Mouse (Mus musculus): ENCODE data around the gene Denr. TPM values are rescaled to one million over a fixed set of nuclear protein-coding genes. Genes with fewer than 3 reads are reported as not detected.

Gene Denr
- polyA plus RNA-seq, 1 experiment from 2014 or later = 140 TPM

DNA sequence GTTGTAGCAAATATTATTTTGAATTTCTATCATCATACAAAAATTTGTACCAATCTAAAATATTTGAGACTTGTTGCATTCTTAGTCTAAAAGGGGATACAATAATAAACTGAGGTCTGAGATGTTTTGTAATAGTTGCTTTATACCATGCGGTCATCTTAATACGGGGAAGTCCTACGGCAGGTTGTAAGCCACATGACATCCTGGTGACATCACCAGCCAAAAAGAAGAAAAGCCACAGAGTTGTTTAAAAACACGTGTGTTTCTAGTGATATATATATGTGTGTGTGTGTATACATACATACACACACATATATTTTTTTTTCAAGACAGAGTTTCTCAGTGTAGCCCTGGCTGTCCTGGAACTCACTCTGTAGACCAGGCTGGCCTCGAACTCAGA is 13.5 kb upstream of the Denr start:
- no peaks in the 10 kb centered on the region for H3K36me3 ChIP-seq (ENCODE audit: control insufficient read depth, insufficient read depth, low read length)
- no peak overlapping the region for H3K4me3 ChIP-seq (ENCODE audit: low read depth, low read length)
- WGBS = 90% methylated on average over 5 of the region's 5 CpGs
- H3K27ac ChIP-seq (ENCODE audit: low read length) = no peak overlapping the region
- no peak overlapping the region for H3K4me2 ChIP-seq (replicated peaks; ENCODE audit: low read depth, low read length)
- no peaks in the 10 kb centered on the region for H3K4me1 ChIP-seq (ENCODE audit: control insufficient read depth, insufficient read depth, low read length)
- no peaks in the 10 kb centered on the region for H3K27me3 ChIP-seq (ENCODE audit: control insufficient read depth, insufficient read depth, low read length)
- H3K9ac ChIP-seq (replicated peaks; ENCODE audit: low read depth, low read length) = no peak overlapping the region
- ATAC-seq (ENCODE audit: insufficient number of reproducible peaks, insufficient read depth, low FRiP score, low read depth) = no peak
- no peaks in the 10 kb centered on the region for H3K9me3 ChIP-seq (ENCODE audit: control insufficient read depth, low read depth, low read length)

DNA sequence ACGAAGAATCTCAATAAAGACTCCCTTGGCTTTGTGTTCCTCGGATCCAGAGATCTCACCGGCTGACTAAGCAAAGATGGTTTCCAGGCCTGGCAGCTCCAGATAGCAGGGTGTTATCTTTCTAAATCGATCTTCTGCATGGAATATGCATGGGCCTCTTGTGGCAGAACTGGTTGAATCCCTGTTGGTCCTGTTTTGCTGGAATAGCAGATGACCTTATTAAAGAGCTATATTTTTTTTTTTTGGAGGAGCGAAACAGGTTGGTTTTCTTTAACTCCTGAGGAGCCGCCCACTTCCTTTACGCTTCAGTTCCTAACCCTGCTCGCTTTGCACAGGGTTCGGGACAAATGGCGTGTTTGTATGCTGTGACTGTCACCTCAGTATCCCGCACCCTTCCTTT is 10.6 kb upstream of the Denr start:
- no peaks in the 10 kb centered on the region for H3K9me3 ChIP-seq (ENCODE audit: control insufficient read depth, low read depth, low read length)
- ATAC-seq (ENCODE audit: insufficient number of reproducible peaks, insufficient read depth, low FRiP score, low read depth) = no peak
- H3K9ac ChIP-seq (replicated peaks; ENCODE audit: low read depth, low read length) = no peak overlapping the region
- no peak overlapping the region for H3K4me2 ChIP-seq (replicated peaks; ENCODE audit: low read depth, low read length)
- H3K4me3 ChIP-seq (ENCODE audit: low read depth, low read length) = no peak overlapping the region
- no peaks in the 10 kb centered on the region for H3K27me3 ChIP-seq (ENCODE audit: control insufficient read depth, insufficient read depth, low read length)
- no peaks in the 10 kb centered on the region for H3K4me1 ChIP-seq (ENCODE audit: control insufficient read depth, insufficient read depth, low read length)
- 0 out of 2 replicates have a peak overlapping the region, but pooled peaks have one; percentile 15 for H3K27ac ChIP-seq (ENCODE audit: low read length)
- H3K36me3 ChIP-seq (ENCODE audit: control insufficient read depth, insufficient read depth, low read length) = no peaks in the 10 kb centered on the region
- 73% methylated on average over 11 of the region's 11 CpGs for WGBS

DNA sequence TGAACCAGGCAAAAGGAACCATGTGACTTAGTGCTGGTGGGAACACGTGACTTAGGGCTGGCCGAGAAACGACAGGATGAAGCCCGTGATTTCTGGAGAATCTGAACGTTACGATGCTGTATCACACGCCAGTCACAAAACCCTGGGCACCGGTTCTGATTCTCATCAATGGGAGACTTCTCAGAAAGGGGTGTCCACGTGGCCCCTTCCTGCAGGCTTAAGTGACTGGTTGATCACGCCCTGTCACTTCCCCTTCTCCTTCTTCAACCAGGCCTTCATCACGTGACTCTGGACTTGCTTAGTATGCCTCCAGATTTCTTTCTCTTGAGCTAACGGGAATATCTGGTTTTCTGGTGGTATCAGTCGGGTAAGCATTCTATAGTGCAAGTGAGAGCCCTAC is 9.6 kb upstream of the Denr start:
- H3K9me3 ChIP-seq (ENCODE audit: control insufficient read depth, low read depth, low read length) = no peaks in the 10 kb centered on the region
- no peak overlapping the region for H3K4me3 ChIP-seq (ENCODE audit: low read depth, low read length)
- no peaks in the 10 kb centered on the region for H3K36me3 ChIP-seq (ENCODE audit: control insufficient read depth, insufficient read depth, low read length)
- H3K27ac ChIP-seq (ENCODE audit: low read length) = no peak overlapping the region
- H3K9ac ChIP-seq (replicated peaks; ENCODE audit: low read depth, low read length) = no peak overlapping the region
- H3K4me2 ChIP-seq (replicated peaks; ENCODE audit: low read depth, low read length) = no peak overlapping the region
- no peaks in the 10 kb centered on the region for H3K27me3 ChIP-seq (ENCODE audit: control insufficient read depth, insufficient read depth, low read length)
- no peaks in the 10 kb centered on the region for H3K4me1 ChIP-seq (ENCODE audit: control insufficient read depth, insufficient read depth, low read length)
- ATAC-seq (ENCODE audit: insufficient number of reproducible peaks, insufficient read depth, low FRiP score, low read depth) = no peak
- 84% methylated on average over 13 of the region's 13 CpGs for WGBS

DNA sequence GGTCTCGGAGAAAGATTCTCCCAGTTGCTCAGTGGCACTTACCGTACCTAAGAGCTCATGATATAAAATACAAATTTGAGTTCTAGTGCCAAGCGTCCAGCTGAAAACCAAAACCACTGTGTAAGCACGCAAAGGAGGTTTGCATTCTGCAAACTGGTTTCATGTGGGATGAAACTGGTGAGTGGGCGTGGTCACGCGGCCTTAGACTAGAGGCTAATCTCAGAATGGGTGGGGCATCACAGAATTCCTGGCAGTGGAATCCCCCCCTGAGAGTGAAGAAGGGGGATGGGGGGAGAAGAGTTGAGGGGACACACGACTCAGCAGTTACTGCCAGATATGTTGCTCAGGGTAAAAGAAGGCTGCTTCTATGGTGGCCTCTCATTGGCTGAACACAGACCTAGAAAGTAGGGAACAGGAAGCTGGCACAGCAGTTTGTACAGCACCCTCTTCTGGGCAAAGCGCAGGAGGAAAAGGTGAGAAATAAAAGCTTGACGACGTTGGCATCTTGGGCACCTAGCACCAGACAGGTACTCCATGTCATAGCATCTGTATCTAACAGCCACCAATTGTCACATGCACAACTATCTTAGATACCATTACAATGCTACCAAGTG is 2.8 kb upstream of the Denr start:
- Histone ChIP-seq H3K4me1 (ENCODE audit: control insufficient read depth, insufficient read depth, low read length) (peaks cover 9% of the 10 kb centered on the region), H3K36me3 (ENCODE audit: control insufficient read depth, insufficient read depth, low read length) (peaks cover 4% of the 10 kb centered on the region; the same call in 1 of the 2 replicates), H3K9me3 (ENCODE audit: control insufficient read depth, low read depth, low read length) (no peaks in the 10 kb centered on the region), H3K27me3 (ENCODE audit: control insufficient read depth, insufficient read depth, low read length) (no peaks in the 10 kb centered on the region), H3K27ac (ENCODE audit: low read length) (no peak overlapping the region), H3K4me2 (replicated peaks; ENCODE audit: low read depth, low read length) (no peak overlapping the region), H3K9ac (replicated peaks; ENCODE audit: low read depth, low read length) (no peak overlapping the region), H3K4me3 (ENCODE audit: low read depth, low read length) (no peak overlapping the region)
- 69% methylated on average over 11 of the region's 11 CpGs for WGBS
- ATAC-seq (ENCODE audit: insufficient number of reproducible peaks, insufficient read depth, low FRiP score, low read depth) = no peak

DNA sequence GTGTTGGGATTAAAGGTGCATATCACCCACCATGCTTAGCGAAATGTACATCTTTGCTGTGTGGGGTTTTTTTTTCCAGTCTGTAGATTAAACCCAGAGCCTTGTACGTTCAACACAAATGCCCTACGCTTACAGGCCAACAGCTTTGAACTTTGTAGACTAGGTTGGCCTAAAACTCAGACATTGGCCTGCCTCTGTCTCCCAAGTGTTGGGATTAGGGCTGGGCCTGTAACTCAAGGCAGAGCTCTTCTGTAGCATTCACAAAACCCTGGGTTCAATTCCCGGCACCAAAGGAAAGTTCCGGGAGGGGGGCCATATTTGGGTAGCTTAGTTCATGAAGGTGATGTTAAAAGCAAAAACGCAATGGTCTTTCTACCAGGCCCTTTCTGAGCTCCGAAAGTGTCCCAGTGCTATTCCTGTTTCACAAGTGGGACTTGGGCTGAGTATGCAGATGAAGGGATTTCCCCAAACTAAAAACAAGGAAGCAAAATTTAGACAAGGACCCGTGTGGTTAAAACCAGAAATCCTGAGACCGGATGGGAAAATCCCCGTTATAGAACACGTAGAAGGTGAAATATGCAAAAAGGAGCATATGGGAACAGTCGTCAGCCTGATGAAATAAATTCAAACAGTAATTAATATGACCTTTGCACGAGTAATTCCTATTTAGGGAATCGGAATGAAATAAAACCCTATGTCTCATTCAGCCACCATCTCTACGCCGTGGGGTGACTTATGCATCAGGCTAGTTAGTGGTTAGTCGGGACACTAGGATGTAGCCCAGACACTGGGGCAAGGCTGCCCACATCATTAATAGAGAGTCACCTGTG is 614 bp upstream of the Denr start:
- Histone ChIP-seq H3K36me3 (ENCODE audit: control insufficient read depth, insufficient read depth, low read length) (peaks cover 11% of the 10 kb centered on the region), H3K4me1 (ENCODE audit: control insufficient read depth, insufficient read depth, low read length) (peaks cover 9% of the 10 kb centered on the region), H3K4me3 (ENCODE audit: low read depth, low read length) (peak overlapping the region; percentile 90; the same call in 1 of the 2 replicates), H3K4me2 (replicated peaks; ENCODE audit: low read depth, low read length) (0 out of 2 replicates have a peak overlapping the region, but pooled peaks have one; percentile 20), H3K27me3 (ENCODE audit: control insufficient read depth, insufficient read depth, low read length) (no peaks in the 10 kb centered on the region), H3K9me3 (ENCODE audit: control insufficient read depth, low read depth, low read length) (no peaks in the 10 kb centered on the region), H3K9ac (replicated peaks; ENCODE audit: low read depth, low read length) (no peak overlapping the region), H3K27ac (ENCODE audit: low read length) (no peak overlapping the region)
- ATAC-seq (ENCODE audit: insufficient number of reproducible peaks, insufficient read depth, low FRiP score, low read depth) = no peak
- 70% methylated on average over 17 of the region's 17 CpGs for WGBS

DNA sequence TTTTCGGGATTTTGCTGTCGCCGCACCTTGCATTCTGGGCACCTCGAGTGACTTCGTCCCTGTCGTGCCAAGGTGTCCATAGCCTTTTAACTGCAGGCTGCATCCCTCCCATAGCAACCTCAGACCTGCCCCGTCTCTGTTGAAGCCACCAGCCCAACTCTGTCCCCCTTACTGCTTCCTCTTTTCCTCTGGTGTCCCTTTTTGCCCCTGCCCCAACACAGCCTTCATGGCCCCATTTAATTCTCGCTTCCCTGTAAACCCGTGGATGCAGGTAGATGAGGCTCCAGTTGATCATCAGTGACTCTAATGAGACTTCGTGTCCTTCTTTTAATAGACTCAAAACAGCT is 629 bp downstream of the Denr start:
- no peak for ATAC-seq (ENCODE audit: insufficient number of reproducible peaks, insufficient read depth, low FRiP score, low read depth)
- WGBS = 3% methylated on average over 10 of the region's 10 CpGs
- Histone ChIP-seq H3K9ac (replicated peaks; ENCODE audit: low read depth, low read length) (peak overlapping the region; percentile 78), H3K4me3 (ENCODE audit: low read depth, low read length) (peak overlapping the region; percentile 90), H3K4me2 (replicated peaks; ENCODE audit: low read depth, low read length) (peak overlapping the region; percentile 94), H3K27ac (ENCODE audit: low read length) (no peak overlapping the region), H3K4me1 (ENCODE audit: control insufficient read depth, insufficient read depth, low read length) (peaks cover 9% of the 10 kb centered on the region), H3K27me3 (ENCODE audit: control insufficient read depth, insufficient read depth, low read length) (no peaks in the 10 kb centered on the region), H3K9me3 (ENCODE audit: control insufficient read depth, low read depth, low read length) (no peaks in the 10 kb centered on the region), H3K36me3 (ENCODE audit: control insufficient read depth, insufficient read depth, low read length) (peaks cover 14% of the 10 kb centered on the region)

DNA sequence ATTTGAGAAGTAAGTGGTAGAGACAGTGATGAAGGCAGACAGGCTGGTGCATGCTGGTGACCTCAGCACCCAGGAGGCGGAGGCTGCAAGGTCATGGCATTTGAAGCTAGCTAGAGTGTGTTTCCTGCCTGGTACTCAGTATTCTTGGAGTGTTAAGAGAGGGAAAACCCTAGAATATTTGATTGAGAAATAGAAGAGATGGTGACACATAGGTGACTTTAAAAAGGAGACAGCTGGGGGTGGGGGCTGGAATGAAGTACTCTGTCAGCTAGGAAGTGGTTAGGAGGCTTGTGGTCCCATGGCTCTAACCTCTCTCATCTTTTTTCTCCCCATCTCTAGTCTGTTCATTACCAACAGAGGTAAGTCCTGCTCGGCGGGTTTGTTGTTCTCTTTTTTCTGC is 7.9 kb downstream of the Denr start:
- ATAC-seq (ENCODE audit: insufficient number of reproducible peaks, insufficient read depth, low FRiP score, low read depth) = no peak
- Histone ChIP-seq H3K27me3 (ENCODE audit: control insufficient read depth, insufficient read depth, low read length) (no peaks in the 10 kb centered on the region), H3K27ac (ENCODE audit: low read length) (no peak overlapping the region), H3K9me3 (ENCODE audit: control insufficient read depth, low read depth, low read length) (no peaks in the 10 kb centered on the region), H3K4me3 (ENCODE audit: low read depth, low read length) (no peak overlapping the region), H3K36me3 (ENCODE audit: control insufficient read depth, insufficient read depth, low read length) (peaks cover 46% of the 10 kb centered on the region), H3K4me1 (ENCODE audit: control insufficient read depth, insufficient read depth, low read length) (no peaks in the 10 kb centered on the region), H3K9ac (replicated peaks; ENCODE audit: low read depth, low read length) (no peak overlapping the region), H3K4me2 (replicated peaks; ENCODE audit: low read depth, low read length) (no peak overlapping the region)
- WGBS = 92% methylated on average over 3 of the region's 3 CpGs

DNA sequence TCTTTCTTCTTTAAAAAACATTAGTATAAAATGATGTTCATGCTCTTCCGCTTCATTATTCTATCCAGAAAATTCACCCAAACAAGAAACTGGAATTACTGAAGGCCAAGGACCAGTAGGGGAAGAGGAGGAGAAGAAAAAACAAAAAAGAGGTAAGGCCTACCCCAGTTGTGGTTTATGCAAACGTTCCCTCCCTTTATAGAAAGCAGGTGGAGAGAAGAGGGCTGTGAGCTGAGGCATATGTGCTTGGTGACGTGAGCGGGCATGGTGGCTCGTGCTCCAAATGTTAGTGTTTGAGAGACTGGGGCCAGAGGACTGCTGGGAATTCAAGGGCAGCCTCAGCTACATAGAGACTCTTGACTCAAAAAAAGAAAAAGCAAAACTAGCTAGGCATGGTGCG is 15.1 kb downstream of the Denr start:
- Histone ChIP-seq H3K4me2 (replicated peaks; ENCODE audit: low read depth, low read length) (no peak overlapping the region), H3K9me3 (ENCODE audit: control insufficient read depth, low read depth, low read length) (no peaks in the 10 kb centered on the region), H3K4me3 (ENCODE audit: low read depth, low read length) (no peak overlapping the region), H3K27ac (ENCODE audit: low read length) (no peak overlapping the region), H3K9ac (replicated peaks; ENCODE audit: low read depth, low read length) (no peak overlapping the region), H3K27me3 (ENCODE audit: control insufficient read depth, insufficient read depth, low read length) (no peaks in the 10 kb centered on the region), H3K36me3 (ENCODE audit: control insufficient read depth, insufficient read depth, low read length) (peaks cover 82% of the 10 kb centered on the region), H3K4me1 (ENCODE audit: control insufficient read depth, insufficient read depth, low read length) (no peaks in the 10 kb centered on the region)
- no peak for ATAC-seq (ENCODE audit: insufficient number of reproducible peaks, insufficient read depth, low FRiP score, low read depth)
- WGBS = 89% methylated on average over 6 of the region's 6 CpGs

Measured in stomach, embryonic 14.5 days (tissue).